Mouse (Mus musculus): Measurements from ENCODE around the gene Duxf3. TPM values are rescaled to one million over a fixed set of nuclear protein-coding genes. Genes with fewer than 3 reads are reported as not detected.
"Not testable (repeated sequence)": the region's sequence is repeated elsewhere in the genome, so short reads cannot be mapped to it uniquely, and the experiment has no call there.

Gene Duxf3
- polyA plus RNA-seq, 1 experiment from 2014 or later: not detected

DNA sequence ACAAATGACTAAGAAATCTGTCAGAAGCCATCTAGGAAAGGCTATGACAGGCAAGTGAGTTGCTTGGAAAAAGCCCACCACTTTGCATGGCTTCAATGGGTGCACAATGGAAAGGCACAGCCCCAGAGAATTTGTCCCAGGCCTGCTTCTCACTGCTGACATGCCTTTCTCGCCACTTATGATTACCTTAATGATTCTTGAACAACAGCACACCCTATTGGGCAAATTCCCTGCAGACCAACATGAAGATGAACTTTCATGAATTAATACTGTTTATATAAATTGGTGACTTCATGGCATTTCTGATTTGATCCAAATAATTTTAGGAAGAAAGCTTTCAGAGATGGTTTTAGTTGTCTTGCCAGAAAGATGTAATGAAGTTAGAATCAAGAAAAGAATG, 17.1 kb upstream of the Duxf3 start:
- H3K27ac ChIP-seq (replicated peaks): no peak overlapping the region
- no peak overlapping the region for H3K4me2 ChIP-seq (replicated peaks; ENCODE audit: low read depth)
- 29% methylated on average over 1 of the region's 1 CpGs for WGBS
- TF ChIP-seq EP300 (optimal IDR thresholded peaks at IDR 0.05) (no peak), CTCF (IDR thresholded peaks at IDR 0.05; ENCODE audit: low read depth) (peak; percentile 41)
- ATAC-seq (ENCODE audit: low FRiP score, low TSS enrichment) (no peak), DNase-seq (ENCODE audit: low spot score) (no peak)
- no peak overlapping the region for H3K4me3 ChIP-seq (ENCODE audit: low read depth, low read length)
- H3K27me3 ChIP-seq (ENCODE audit: control insufficient read depth, insufficient read depth, low read length): no peaks in the 10 kb centered on the region
- no peaks in the 10 kb centered on the region for H3K9me3 ChIP-seq (ENCODE audit: control insufficient read depth, low read length)
- no peaks in the 10 kb centered on the region for H3K4me1 ChIP-seq (replicated peaks; ENCODE audit: control insufficient read depth, insufficient read depth)
- no peak overlapping the region for H3K9ac ChIP-seq (ENCODE audit: low read length)
- no peaks in the 10 kb centered on the region for H3K36me3 ChIP-seq (ENCODE audit: control insufficient read depth, insufficient read depth, low read length)

DNA sequence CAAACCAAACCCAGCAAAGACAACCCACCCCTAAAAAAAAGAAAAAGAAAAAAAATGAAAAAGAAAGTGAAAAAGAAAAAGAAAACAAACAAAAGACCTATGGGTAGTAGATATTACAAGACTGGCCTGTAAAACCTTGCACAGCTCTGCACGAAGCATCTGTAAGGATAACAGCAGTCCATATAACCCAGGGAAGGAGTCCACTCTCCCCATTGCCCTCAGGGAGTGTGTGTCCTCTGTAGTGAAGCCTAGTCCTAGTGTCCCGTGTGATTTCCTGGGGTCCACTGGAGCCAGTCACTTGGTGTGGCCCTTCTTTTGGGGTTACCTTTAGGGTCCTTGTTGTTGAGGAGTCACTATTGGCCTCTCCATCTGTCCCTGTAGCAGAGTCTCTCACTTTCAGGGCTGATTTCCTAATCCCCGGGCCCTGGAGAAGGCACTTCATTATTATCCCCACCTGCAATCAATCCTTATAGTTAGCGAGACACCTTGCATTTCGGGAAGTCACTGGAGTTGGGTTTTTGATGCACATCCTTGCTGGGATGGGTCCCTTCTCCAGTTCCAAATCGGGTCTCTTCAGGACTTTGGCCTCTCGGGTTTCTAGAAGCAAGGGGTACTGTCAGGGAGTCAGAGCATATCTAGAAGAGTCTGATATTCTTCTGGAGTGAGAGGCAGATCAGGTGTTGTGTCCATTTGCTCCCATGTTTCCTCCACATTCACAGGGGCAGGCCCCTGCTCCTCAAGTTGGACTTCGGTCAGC, 6.7 kb upstream of the Duxf3 start:
- not testable (repeated sequence) for H3K4me2 ChIP-seq (replicated peaks; ENCODE audit: low read depth); H3K9ac ChIP-seq (ENCODE audit: low read length); H3K27me3 ChIP-seq (ENCODE audit: control insufficient read depth, insufficient read depth, low read length); H3K4me1 ChIP-seq (replicated peaks; ENCODE audit: control insufficient read depth, insufficient read depth); H3K9me3 ChIP-seq (ENCODE audit: control insufficient read depth, low read length); H3K36me3 ChIP-seq (ENCODE audit: control insufficient read depth, insufficient read depth, low read length); H3K4me3 ChIP-seq (ENCODE audit: low read depth, low read length); H3K27ac ChIP-seq (replicated peaks)
- DNase-seq (ENCODE audit: low spot score): peak; percentile 53
- peak; percentile 93 for ATAC-seq (ENCODE audit: low FRiP score, low TSS enrichment)
- WGBS: 85% methylated on average over 7 of the region's 8 CpGs

DNA sequence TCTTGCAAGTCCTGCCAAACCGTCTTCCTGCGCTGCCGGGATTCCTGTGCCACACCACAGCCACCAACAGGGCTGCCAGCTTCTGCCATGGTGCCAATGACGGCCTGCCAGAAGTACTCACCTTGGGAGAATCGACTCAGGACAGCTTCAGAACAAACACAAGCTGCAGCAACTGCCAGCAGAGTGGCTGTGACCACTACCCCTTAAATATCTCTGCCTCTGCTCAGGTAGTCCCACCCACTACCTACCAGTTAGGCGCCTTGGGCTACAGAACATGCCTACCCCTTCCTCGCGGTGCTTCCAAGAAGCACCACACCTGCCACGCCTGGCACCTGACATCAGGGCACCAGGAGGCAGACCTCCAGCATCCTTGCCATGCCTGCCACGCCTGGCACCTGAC, 4.1 kb upstream of the Duxf3 start, which contains the start of gene Gm4981:
Gm4981 (minus strand) TSS at position 89 of the 400 bp plus-strand sequence.
- Histone ChIP-seq H3K27me3 (ENCODE audit: control insufficient read depth, insufficient read depth, low read length) (no peaks in the 10 kb centered on the region), H3K36me3 (ENCODE audit: control insufficient read depth, insufficient read depth, low read length) (no peaks in the 10 kb centered on the region), H3K9ac (ENCODE audit: low read length) (no peak within 1 kb of the TSS), H3K9me3 (ENCODE audit: control insufficient read depth, low read length) (peaks cover 9% of the 10 kb centered on the region), H3K4me1 (replicated peaks; ENCODE audit: control insufficient read depth, insufficient read depth) (no peaks in the 10 kb centered on the region), H3K4me2 (replicated peaks; ENCODE audit: low read depth) (no peak within 1 kb of the TSS), H3K27ac (replicated peaks) (no peak within 1 kb of the TSS), H3K4me3 (ENCODE audit: low read depth, low read length) (no peak within 1 kb of the TSS)
- TF ChIP-seq EP300 (optimal IDR thresholded peaks at IDR 0.05) (no peak), CTCF (IDR thresholded peaks at IDR 0.05; ENCODE audit: low read depth) (no peak)
- DNase-seq (ENCODE audit: low spot score): no peak
- WGBS: 88% methylated on average over 10 of the region's 10 CpGs
- peak; percentile 9; the same call in 1 of the 2 replicates for ATAC-seq (ENCODE audit: low FRiP score, low TSS enrichment)

DNA sequence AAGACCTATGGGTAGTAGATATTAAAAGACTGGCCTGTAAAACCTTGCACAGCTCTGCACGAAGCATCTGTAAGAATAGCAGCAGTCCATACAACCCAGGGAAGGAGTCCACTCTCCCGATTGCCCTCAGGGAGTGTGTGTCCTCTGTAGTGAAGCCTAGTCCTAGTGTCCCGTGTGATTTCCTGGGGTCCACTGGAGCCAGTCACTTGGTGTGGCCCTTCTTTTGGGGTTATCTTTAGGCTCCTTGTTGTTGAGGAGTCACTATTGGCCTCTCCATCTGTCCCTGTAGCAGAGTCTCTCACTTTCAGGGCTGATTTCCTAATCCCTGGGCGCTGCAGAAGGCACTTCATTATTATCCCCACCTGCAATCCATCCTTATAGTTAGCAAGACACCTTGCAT, 2.5 kb upstream of the Duxf3 start:
- H3K27ac ChIP-seq (replicated peaks); DNase-seq (ENCODE audit: low spot score); H3K4me2 ChIP-seq (replicated peaks; ENCODE audit: low read depth); H3K4me3 ChIP-seq (ENCODE audit: low read depth, low read length); H3K27me3 ChIP-seq (ENCODE audit: control insufficient read depth, insufficient read depth, low read length); H3K36me3 ChIP-seq (ENCODE audit: control insufficient read depth, insufficient read depth, low read length); H3K4me1 ChIP-seq (replicated peaks; ENCODE audit: control insufficient read depth, insufficient read depth); H3K9ac ChIP-seq (ENCODE audit: low read length); ATAC-seq (ENCODE audit: low FRiP score, low TSS enrichment): not testable (repeated sequence)
- H3K9me3 ChIP-seq (ENCODE audit: control insufficient read depth, low read length): peaks cover 12% of the 10 kb centered on the region
- WGBS: 80% methylated on average over 4 of the region's 4 CpGs

DNA sequence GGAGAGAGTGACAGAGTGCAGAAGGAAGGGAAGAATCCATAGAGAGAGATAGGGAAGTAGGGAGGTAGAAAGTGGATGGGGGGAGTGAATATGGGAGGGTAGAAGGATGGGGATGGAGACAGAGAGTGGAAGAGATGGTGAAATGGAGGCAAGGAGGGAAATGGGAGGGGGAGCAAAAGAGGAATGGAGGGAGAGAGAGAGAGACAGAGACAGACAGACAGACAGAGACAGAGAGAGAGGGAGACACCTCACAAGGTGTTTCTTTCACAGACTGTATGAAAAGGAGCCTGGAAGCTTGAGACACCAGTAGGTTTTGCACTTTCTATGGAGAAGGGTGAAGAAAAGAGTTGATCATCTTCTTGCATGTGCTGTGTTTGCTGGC, 1.3 kb upstream of the Duxf3 start:
- not testable (repeated sequence) for H3K27me3 ChIP-seq (ENCODE audit: control insufficient read depth, insufficient read depth, low read length); H3K4me1 ChIP-seq (replicated peaks; ENCODE audit: control insufficient read depth, insufficient read depth); H3K4me3 ChIP-seq (ENCODE audit: low read depth, low read length); H3K36me3 ChIP-seq (ENCODE audit: control insufficient read depth, insufficient read depth, low read length); H3K27ac ChIP-seq (replicated peaks); H3K9ac ChIP-seq (ENCODE audit: low read length); ATAC-seq (ENCODE audit: low FRiP score, low TSS enrichment); DNase-seq (ENCODE audit: low spot score); H3K4me2 ChIP-seq (replicated peaks; ENCODE audit: low read depth)
- peaks cover 12% of the 10 kb centered on the region for H3K9me3 ChIP-seq (ENCODE audit: control insufficient read depth, low read length)

DNA sequence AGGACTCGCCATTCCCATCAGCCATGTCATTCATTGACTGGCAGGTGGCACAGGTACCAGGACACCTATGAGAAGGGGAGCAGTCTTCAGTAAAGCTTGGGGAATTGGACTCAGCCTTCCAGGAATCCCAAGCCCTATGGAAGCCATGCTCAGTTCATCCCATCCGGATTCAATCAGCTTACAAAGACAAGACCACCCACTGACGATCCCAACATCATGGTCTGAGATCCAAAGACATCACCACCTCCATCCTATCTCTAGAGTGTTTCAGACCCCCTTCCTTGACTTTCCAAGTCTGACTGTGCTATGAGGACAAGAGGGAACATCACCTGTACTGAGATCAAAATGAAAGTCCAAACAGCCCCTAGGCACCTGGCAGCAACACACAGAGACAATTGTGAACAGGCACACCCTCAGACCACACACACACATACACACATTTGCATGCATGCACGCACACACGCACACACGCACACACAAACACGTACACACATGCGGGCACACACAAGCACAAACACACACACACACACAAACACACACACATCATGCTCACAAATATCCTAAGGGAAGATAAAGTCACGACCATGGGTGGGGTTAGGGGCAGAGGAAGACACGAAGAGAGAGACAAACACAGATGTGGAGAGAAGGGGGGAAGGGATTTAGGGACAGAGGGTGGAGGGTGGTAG, 722 bp upstream of the Duxf3 start:
- not testable (repeated sequence) for H3K27me3 ChIP-seq (ENCODE audit: control insufficient read depth, insufficient read depth, low read length); H3K4me2 ChIP-seq (replicated peaks; ENCODE audit: low read depth); H3K27ac ChIP-seq (replicated peaks); H3K36me3 ChIP-seq (ENCODE audit: control insufficient read depth, insufficient read depth, low read length); H3K9ac ChIP-seq (ENCODE audit: low read length); DNase-seq (ENCODE audit: low spot score); H3K4me3 ChIP-seq (ENCODE audit: low read depth, low read length); H3K4me1 ChIP-seq (replicated peaks; ENCODE audit: control insufficient read depth, insufficient read depth)
- H3K9me3 ChIP-seq (ENCODE audit: control insufficient read depth, low read length): peaks cover 12% of the 10 kb centered on the region
- 74% methylated on average over 9 of the region's 10 CpGs for WGBS
- ATAC-seq (ENCODE audit: low FRiP score, low TSS enrichment): peak; percentile 54

DNA sequence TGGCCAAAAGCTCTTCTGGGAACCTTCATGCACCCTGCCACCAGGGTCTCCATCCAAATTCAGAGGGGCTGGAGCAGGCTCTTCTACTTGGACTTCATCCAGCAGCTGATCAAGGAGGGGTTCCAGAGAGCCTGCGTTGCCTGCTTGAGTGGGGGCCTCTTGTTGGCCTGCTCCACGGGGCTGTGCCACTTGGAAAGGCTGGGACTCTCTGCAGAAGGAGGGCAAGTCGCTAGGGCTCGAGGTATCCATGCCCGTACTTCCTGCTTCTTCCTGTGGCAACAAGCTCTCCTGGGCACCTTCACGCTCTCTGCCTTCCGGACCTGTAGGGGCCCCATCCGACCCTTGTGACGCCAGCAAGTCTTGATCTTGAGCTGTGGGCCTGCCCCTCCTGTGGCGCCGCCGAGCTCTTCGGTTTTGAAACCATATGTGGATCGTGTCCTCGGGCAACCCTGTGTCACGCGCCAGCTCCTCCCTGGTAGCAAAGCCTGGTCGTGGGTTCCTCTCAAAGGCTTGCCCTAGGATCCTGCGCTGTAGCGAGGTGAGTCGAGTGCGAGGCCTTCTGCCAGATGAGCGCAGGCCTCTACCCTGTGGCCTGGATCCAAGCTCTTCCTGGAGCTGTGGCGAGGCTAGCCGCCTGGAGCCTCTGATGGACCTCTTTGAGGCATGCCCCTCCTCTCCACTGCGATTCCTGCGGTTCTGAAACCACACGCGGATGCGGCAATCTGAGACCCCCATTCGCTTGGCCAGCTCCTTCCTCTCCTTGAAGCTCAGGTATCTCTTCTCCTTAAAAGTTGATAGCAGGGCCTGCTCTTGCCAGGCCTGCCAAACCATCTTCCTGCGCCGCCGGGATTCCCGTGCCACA, 465 bp downstream of the Duxf3 start:
- 88% methylated on average over 28 of the region's 35 CpGs for WGBS
- not testable (repeated sequence) for H3K27ac ChIP-seq (replicated peaks); H3K4me1 ChIP-seq (replicated peaks; ENCODE audit: control insufficient read depth, insufficient read depth); H3K4me2 ChIP-seq (replicated peaks; ENCODE audit: low read depth); H3K4me3 ChIP-seq (ENCODE audit: low read depth, low read length); H3K36me3 ChIP-seq (ENCODE audit: control insufficient read depth, insufficient read depth, low read length); H3K9ac ChIP-seq (ENCODE audit: low read length); H3K27me3 ChIP-seq (ENCODE audit: control insufficient read depth, insufficient read depth, low read length)
- peaks cover 12% of the 10 kb centered on the region for H3K9me3 ChIP-seq (ENCODE audit: control insufficient read depth, low read length)
- ATAC-seq (ENCODE audit: low FRiP score, low TSS enrichment) (peak; percentile 85), DNase-seq (ENCODE audit: low spot score) (peak; percentile 74)

- not testable (repeated sequence) for H3K4me1 ChIP-seq (replicated peaks; ENCODE audit: control insufficient read depth, insufficient read depth); H3K4me3 ChIP-seq (ENCODE audit: low read depth, low read length); H3K4me2 ChIP-seq (replicated peaks; ENCODE audit: low read depth); H3K27me3 ChIP-seq (ENCODE audit: control insufficient read depth, insufficient read depth, low read length); DNase-seq (ENCODE audit: low spot score); H3K9ac ChIP-seq (ENCODE audit: low read length); H3K36me3 ChIP-seq (ENCODE audit: control insufficient read depth, insufficient read depth, low read length); H3K27ac ChIP-seq (replicated peaks)
- ATAC-seq (ENCODE audit: low FRiP score, low TSS enrichment): peak; percentile 70
- 84% methylated on average over 5 of the region's 7 CpGs for WGBS
- peaks cover 12% of the 10 kb centered on the region for H3K9me3 ChIP-seq (ENCODE audit: control insufficient read depth, low read length)
Observed at GRCm38 (mm10) chr10:58231088-58231487, 1.4 kb downstream of the Duxf3 start.
